Mouse (Mus musculus) neural tube, embryonic 15.5 days (tissue): ENCODE data around the gene Pla2g15. TPM values are rescaled to one million over a fixed set of nuclear protein-coding genes. Genes with fewer than 3 reads are reported as not detected.

Source experiments
- ATAC-seq: fragments of 200-750 bp; cut with Nextera tagmentation; 2 replicates; pipeline ENCODE4 v1.8.0; 2017; ENCODE audit warnings: mild to moderate bottlenecking, moderate TSS enrichment, moderate library complexity; ENCODE audit not compliant: low FRiP score
- H3K27ac ChIP-seq: fragments of 300-500 bp; sonication (generic); replicated peaks from 2 replicates; pipeline ENCODE4 v1.5.1; 2015; ENCODE audit warnings: mild to moderate bottlenecking, inconsistent platforms
- H3K27me3 ChIP-seq: fragments of 300-500 bp; sonication (generic); replicated peaks from 2 replicates; pipeline ENCODE4 v1.6.1; 2015; ENCODE audit warnings: inconsistent platforms
- H3K36me3 ChIP-seq: fragments of 300-500 bp; sonication (generic); 2 replicates; pipeline ENCODE4 v1.6.1; 2015; ENCODE audit warnings: inconsistent platforms
- H3K4me1 ChIP-seq: fragments of 300-500 bp; sonication (generic); 2 replicates; pipeline ENCODE4 v1.6.1; 2015; ENCODE audit warnings: inconsistent platforms
- H3K4me2 ChIP-seq: fragments of 300-500 bp; sonication (generic); 2 replicates; pipeline ENCODE4 v1.6.1; 2015; ENCODE audit warnings: inconsistent platforms, mild to moderate bottlenecking, moderate library complexity
- H3K4me3 ChIP-seq: fragments of 300-500 bp; sonication (generic); replicated peaks from 2 replicates; pipeline ENCODE4 v1.5.1; 2015; ENCODE audit warnings: mild to moderate bottlenecking, inconsistent platforms
- H3K9ac ChIP-seq: fragments of 300-500 bp; sonication (generic); replicated peaks from 2 replicates; pipeline ENCODE4 v1.6.1; 2015; ENCODE audit warnings: mild to moderate bottlenecking, inconsistent platforms
- H3K9me3 ChIP-seq: fragments of 300-500 bp; sonication (generic); replicated peaks from 2 replicates; pipeline ENCODE4 v1.6.1; 2016; ENCODE audit warnings: inconsistent platforms
- WGBS: fragments of 180-500 bp; shearing (Covaris S2); methylation state at CpG from one replicate; pipeline ENCODE4 v1.1.7; 2015; ENCODE audit warnings: mixed read lengths; 5-methylcytosine and 5-hydroxymethylcytosine counted together
- polyA plus RNA-seq: library from polyadenylated mRNA; unstranded; fragments of >200 nt; fragmentation: Nextera tagmentation; extraction: Ambion mirVana; gene quantifications from 2 replicates; pipeline ENCODE4 v1.2.1, GENCODE M21; 2015

Gene Pla2g15
- polyA plus RNA-seq, 1 experiment from 2014 or later = 21.6 TPM

GRCm38 (mm10) chr8:106151041-106151440 is 842 bp downstream of the Pla2g15 start:
- ATAC-seq = no peak
- Histone ChIP-seq H3K4me1 (peaks cover 21% of the 10 kb centered on the region), H3K9me3 (no peaks in the 10 kb centered on the region), H3K4me2 (peak overlapping the region; percentile 82), H3K27ac (no peak overlapping the region), H3K36me3 (peaks cover 12% of the 10 kb centered on the region), H3K27me3 (no peaks in the 10 kb centered on the region), H3K4me3 (peak overlapping the region; percentile 93), H3K9ac (peak overlapping the region; percentile 82)
- 84% methylated on average over 9 of the region's 9 CpGs for WGBS

GRCm38 (mm10) chr8:106152876-106153275 is 2.7 kb downstream of the Pla2g15 start:
- Histone ChIP-seq H3K4me1 (peaks cover 21% of the 10 kb centered on the region), H3K4me2 (no peak overlapping the region), H3K27ac (no peak overlapping the region), H3K9ac (no peak overlapping the region), H3K36me3 (peaks cover 20% of the 10 kb centered on the region), H3K9me3 (no peaks in the 10 kb centered on the region), H3K4me3 (no peak overlapping the region), H3K27me3 (no peaks in the 10 kb centered on the region)
- ATAC-seq = no peak
- WGBS = 85% methylated on average over 4 of the region's 4 CpGs

- peaks cover 62% of the 10 kb centered on the region for H3K36me3 ChIP-seq
- 100% methylated on average over 1 of the region's 1 CpGs for WGBS
- no peak overlapping the region for H3K9ac ChIP-seq
- H3K9me3 ChIP-seq = no peaks in the 10 kb centered on the region
- no peak overlapping the region for H3K4me3 ChIP-seq
- H3K27me3 ChIP-seq = no peaks in the 10 kb centered on the region
- no peak overlapping the region for H3K27ac ChIP-seq
- H3K4me2 ChIP-seq = no peak overlapping the region
- no peaks in the 10 kb centered on the region for H3K4me1 ChIP-seq
- ATAC-seq = no peak
Measured at GRCm38 (mm10) chr8:106157419-106157818, 7.2 kb downstream of the Pla2g15 start.

- Histone ChIP-seq H3K9ac (no peak overlapping the region), H3K4me2 (no peak overlapping the region), H3K36me3 (peaks cover 71% of the 10 kb centered on the region), H3K9me3 (no peaks in the 10 kb centered on the region), H3K27ac (no peak overlapping the region), H3K4me1 (no peaks in the 10 kb centered on the region), H3K27me3 (no peaks in the 10 kb centered on the region), H3K4me3 (no peak overlapping the region)
- 93% methylated on average over 10 of the region's 10 CpGs for WGBS
- no peak for ATAC-seq
Measured at GRCm38 (mm10) chr8:106158381-106158780, 8.2 kb downstream of the Pla2g15 start.

GRCm38 (mm10) chr8:106159876-106160275 is 9.7 kb downstream of the Pla2g15 start:
- H3K9me3 ChIP-seq = no peaks in the 10 kb centered on the region
- peaks cover 78% of the 10 kb centered on the region for H3K36me3 ChIP-seq
- no peak overlapping the region for H3K9ac ChIP-seq
- no peak for ATAC-seq
- no peak overlapping the region for H3K4me2 ChIP-seq
- no peak overlapping the region for H3K4me3 ChIP-seq
- H3K4me1 ChIP-seq = no peaks in the 10 kb centered on the region
- H3K27ac ChIP-seq = no peak overlapping the region
- WGBS = 91% methylated on average over 6 of the region's 6 CpGs
- H3K27me3 ChIP-seq = no peaks in the 10 kb centered on the region

- Histone ChIP-seq H3K9me3 (no peaks in the 10 kb centered on the region), H3K4me1 (peaks cover 7% of the 10 kb centered on the region), H3K9ac (no peak overlapping the region), H3K36me3 (peaks cover 60% of the 10 kb centered on the region), H3K4me3 (no peak overlapping the region), H3K27me3 (no peaks in the 10 kb centered on the region), H3K27ac (no peak overlapping the region), H3K4me2 (no peak overlapping the region)
- no peak for ATAC-seq
- WGBS = 93% methylated on average over 9 of the region's 9 CpGs
Measured at GRCm38 (mm10) chr8:106163251-106163650, 13.1 kb downstream of the Pla2g15 start.

GRCm38 (mm10) chr8:106165460-106165859 is 15.3 kb downstream of the Pla2g15 start:
- no peak for ATAC-seq
- Histone ChIP-seq H3K27me3 (no peaks in the 10 kb centered on the region), H3K36me3 (peaks cover 41% of the 10 kb centered on the region), H3K27ac (no peak overlapping the region), H3K9ac (no peak overlapping the region), H3K9me3 (no peaks in the 10 kb centered on the region), H3K4me3 (no peak overlapping the region), H3K4me1 (peaks cover 16% of the 10 kb centered on the region), H3K4me2 (no peak overlapping the region)
- 49% methylated on average over 4 of the region's 4 CpGs for WGBS

- ATAC-seq = peak; percentile 92
Measured at GRCm38 (mm10) chr8:106168356-106169016, 18.3 kb downstream of the Pla2g15 start, which contains the start of gene Slc7a6. Gene Slc7a6 (plus strand): TSS chr8:106168857.

GRCm38 (mm10) chr8:106169017-106169933 is 19.1 kb downstream of the Pla2g15 start:
- no peaks in the 10 kb centered on the region for H3K9me3 ChIP-seq
- ATAC-seq = peak; percentile 88
- H3K4me3 ChIP-seq = peak overlapping the region; percentile 86
- peak overlapping the region; percentile 88 for H3K4me2 ChIP-seq
- WGBS = 1% methylated on average over 54 of the region's 54 CpGs
- peaks cover 17% of the 10 kb centered on the region for H3K4me1 ChIP-seq
- peaks cover 3% of the 10 kb centered on the region; the same call in 1 of the 2 replicates for H3K36me3 ChIP-seq
- H3K27me3 ChIP-seq = no peaks in the 10 kb centered on the region
- H3K9ac ChIP-seq = peak overlapping the region; percentile 91
- peak overlapping the region; percentile 97 for H3K27ac ChIP-seq

More at GRCm38 (mm10) chr8:106168356-106169016, 18.3 kb downstream of the Pla2g15 start, which contains the start of gene Slc7a6:
- no peaks in the 10 kb centered on the region for H3K9me3 ChIP-seq
- WGBS = under 1% methylated on average over 53 of the region's 59 CpGs
- H3K4me3 ChIP-seq = peak within 1 kb of the TSS; percentile 86
- peaks cover 11% of the 10 kb centered on the region for H3K36me3 ChIP-seq
- H3K27me3 ChIP-seq = no peaks in the 10 kb centered on the region
- H3K4me1 ChIP-seq = peaks cover 17% of the 10 kb centered on the region
- peak within 1 kb of the TSS; percentile 88 for H3K4me2 ChIP-seq
- H3K27ac ChIP-seq = peak within 1 kb of the TSS; percentile 97
- peak within 1 kb of the TSS; percentile 91 for H3K9ac ChIP-seq

GRCm38 (mm10) chr8:106169934-106170480 is 19.8 kb downstream of the Pla2g15 start:
- H3K4me2 ChIP-seq = peak overlapping the region; percentile 88
- H3K36me3 ChIP-seq = no peaks in the 10 kb centered on the region
- H3K9ac ChIP-seq = peak overlapping the region; percentile 91
- no peak for ATAC-seq
- peak overlapping the region; percentile 86 for H3K4me3 ChIP-seq
- 31% methylated on average over 6 of the region's 6 CpGs for WGBS
- H3K27ac ChIP-seq = peak overlapping the region; percentile 97
- no peaks in the 10 kb centered on the region for H3K9me3 ChIP-seq
- H3K4me1 ChIP-seq = peaks cover 17% of the 10 kb centered on the region
- H3K27me3 ChIP-seq = no peaks in the 10 kb centered on the region

- H3K27me3 ChIP-seq = no peaks in the 10 kb centered on the region
- H3K4me1 ChIP-seq = peaks cover 9% of the 10 kb centered on the region
- H3K36me3 ChIP-seq = no peaks in the 10 kb centered on the region
- no peak overlapping the region for H3K4me2 ChIP-seq
- no peak overlapping the region for H3K9ac ChIP-seq
- no peaks in the 10 kb centered on the region for H3K9me3 ChIP-seq
- 96% methylated on average over 3 of the region's 3 CpGs for WGBS
- H3K27ac ChIP-seq = no peak overlapping the region
- ATAC-seq = no peak
- no peak overlapping the region for H3K4me3 ChIP-seq
Measured at GRCm38 (mm10) chr8:106173566-106173965, 23.4 kb downstream of the Pla2g15 start.
